Mouse (Mus musculus) adrenal gland, adult 18-20 months (tissue): Measurements from ENCODE around the gene Gab2. TPM values are rescaled to one million over a fixed set of nuclear protein-coding genes. Genes with fewer than 3 reads are reported as not detected.

Experiments used
- DNase-seq, 2 experiments: peaks; one replicate each; pipeline ENCODE4 v3.0.0; 2021 to 2022; ENCODE audit warnings: low spot score in 2 of 2
- total RNA-seq, 2 experiments: library from RNA; stranded (reverse); gene quantifications; 1 replicate in 1 of 2; 2 replicates in 1 of 2; pipeline ENCODE4 v1.2.3; 2021

Gene Gab2
- total RNA-seq, 2 experiments from 2014 or later: 17.5 to 18.1 TPM

GRCm38 (mm10) chr7:97247661-97248060 is 166.3 kb downstream of the Gab2 start:
- no peak for DNase-seq

- no peak for DNase-seq
These were observed 166.8 kb downstream of the Gab2 start for GRCm38 (mm10) chr7:97248136-97248535.

- DNase-seq: no peak
These were observed 170.3 kb downstream of the Gab2 start for GRCm38 (mm10) chr7:97251638-97252037.

GRCm38 (mm10) chr7:97262541-97262940 is 181.2 kb downstream of the Gab2 start:
- no peak for DNase-seq

GRCm38 (mm10) chr7:97270367-97270766 is 189.0 kb downstream of the Gab2 start:
- DNase-seq: no peak

- DNase-seq: no peak
These were observed 189.7 kb downstream of the Gab2 start for GRCm38 (mm10) chr7:97271068-97271467.

- no peak for DNase-seq
These were observed 215.6 kb downstream of the Gab2 start for GRCm38 (mm10) chr7:97296986-97297385.

GRCm38 (mm10) chr7:97297466-97297865 is 216.1 kb downstream of the Gab2 start:
- peak; percentile 49 to 55 for DNase-seq

- DNase-seq: no peak
These were observed 216.9 kb downstream of the Gab2 start for GRCm38 (mm10) chr7:97298279-97298678.

GRCm38 (mm10) chr7:97298943-97299342 is 217.6 kb downstream of the Gab2 start:
- peak in 1 of 2 experiments; percentile 15 for DNase-seq

GRCm38 (mm10) chr7:97300914-97301313 is 219.5 kb downstream of the Gab2 start:
- DNase-seq: peak in 1 of 2 experiments; percentile 8

- DNase-seq: peak in 1 of 2 experiments; percentile 9
These were observed 219.9 kb downstream of the Gab2 start for GRCm38 (mm10) chr7:97301321-97301720.

- DNase-seq: no peak
These were observed 220.9 kb downstream of the Gab2 start for GRCm38 (mm10) chr7:97302261-97302660.

- peak in 1 of 2 experiments; percentile 13 for DNase-seq
These were observed 221.5 kb downstream of the Gab2 start for GRCm38 (mm10) chr7:97302876-97303275.

GRCm38 (mm10) chr7:97303614-97304013 is 222.2 kb downstream of the Gab2 start:
- DNase-seq: no peak

GRCm38 (mm10) chr7:97304471-97304870 is 223.1 kb downstream of the Gab2 start:
- peak in 1 of 2 experiments; percentile 14 for DNase-seq

- no peak for DNase-seq
These were observed 223.8 kb downstream of the Gab2 start for GRCm38 (mm10) chr7:97305206-97305605.

- DNase-seq: no peak
These were observed 225.4 kb downstream of the Gab2 start for GRCm38 (mm10) chr7:97306813-97307212.

GRCm38 (mm10) chr7:97307546-97307945 is 226.2 kb downstream of the Gab2 start:
- DNase-seq: peak in 1 of 2 experiments; percentile 12

- DNase-seq: peak in 1 of 2 experiments; percentile 11
These were observed 228.3 kb downstream of the Gab2 start for GRCm38 (mm10) chr7:97309461-97310340.

- DNase-seq: peak in 1 of 2 experiments; percentile 14
These were observed 228.9 kb downstream of the Gab2 start for GRCm38 (mm10) chr7:97310341-97310635.

- peak in 1 of 2 experiments; percentile 17 for DNase-seq
These were observed 230.2 kb downstream of the Gab2 start for GRCm38 (mm10) chr7:97311620-97312019.

GRCm38 (mm10) chr7:97312196-97312595 is 230.8 kb downstream of the Gab2 start:
- peak in 1 of 2 experiments; percentile 23 for DNase-seq
